Mouse (Mus musculus) midbrain, embryonic 13.5 days (tissue): ENCODE measurements around the gene Il12rb1. TPM values are rescaled to one million over a fixed set of nuclear protein-coding genes. Genes with fewer than 3 reads are reported as not detected.
A peak's percentile ranks its signal among the peaks of the same experiment; 100 is the strongest.

Experiments
- ATAC-seq: fragments of 200-750 bp; cut with Nextera tagmentation; 2 replicates; pipeline ENCODE4 v1.8.0; 2017; ENCODE audit warnings: mild to moderate bottlenecking, moderate TSS enrichment, moderate library complexity
- H3K27ac ChIP-seq: fragments of 300-500 bp; sonication (generic); 2 replicates; pipeline ENCODE4 v1.5.1; 2015; ENCODE audit warnings: inconsistent platforms, mild to moderate bottlenecking, moderate library complexity
- H3K27me3 ChIP-seq: fragments of 300-500 bp; sonication (generic); 2 replicates; pipeline ENCODE4 v1.6.1; 2015; ENCODE audit warnings: mild to moderate bottlenecking, inconsistent platforms
- H3K36me3 ChIP-seq: fragments of 300-500 bp; sonication (generic); 2 replicates; pipeline ENCODE4 v1.6.1; 2015; ENCODE audit warnings: mild to moderate bottlenecking, inconsistent platforms
- H3K4me1 ChIP-seq: fragments of 300-500 bp; sonication (generic); replicated peaks from 2 replicates; pipeline ENCODE4 v1.6.1; 2015; ENCODE audit warnings: inconsistent platforms
- H3K4me2 ChIP-seq: fragments of 300-500 bp; sonication (generic); replicated peaks from 2 replicates; pipeline ENCODE4 v1.6.1; 2015; ENCODE audit warnings: moderate library complexity, mild to moderate bottlenecking, inconsistent platforms
- H3K4me3 ChIP-seq: fragments of 300-500 bp; sonication (generic); replicated peaks from 2 replicates; pipeline ENCODE4 v1.5.1; 2015; ENCODE audit warnings: mild to moderate bottlenecking, inconsistent platforms
- H3K9ac ChIP-seq: fragments of 300-500 bp; sonication (generic); replicated peaks from 2 replicates; pipeline ENCODE4 v1.6.1; 2015; ENCODE audit warnings: mild to moderate bottlenecking, inconsistent platforms
- H3K9me3 ChIP-seq: fragments of 300-500 bp; sonication (generic); 2 replicates; pipeline ENCODE4 v1.6.1; 2016; ENCODE audit warnings: mild to moderate bottlenecking, inconsistent platforms
- WGBS: fragments of 180-500 bp; shearing (Covaris S2); methylation state at CpG from one replicate; pipeline ENCODE4 v1.1.7; 2015; 5-methylcytosine and 5-hydroxymethylcytosine counted together
- polyA plus RNA-seq: library from polyadenylated mRNA; unstranded; fragments of >200 nt; fragmentation: Nextera tagmentation; extraction: Ambion mirVana; gene quantifications from 2 replicates; pipeline ENCODE4 v1.2.1, GENCODE M21; 2015

Gene Il12rb1
- polyA plus RNA-seq, 1 experiment from 2014 or later, result not detected

GRCm38 (mm10) chr8:70804481-70805206, 3.6 kb upstream of the Il12rb1 start, which contains the start of gene Mast3:
TSS of gene Mast3 (minus strand) at chr8:70805054.
- Histone ChIP-seq H3K36me3 (no peaks in the 10 kb centered on the region), H3K4me3 (peak within 1 kb of the TSS; percentile 49), H3K27ac (no peak within 1 kb of the TSS), H3K4me1 (peaks cover 19% of the 10 kb centered on the region), H3K9ac (peak within 1 kb of the TSS; percentile 63), H3K27me3 (peaks cover 66% of the 10 kb centered on the region), H3K9me3 (no peaks in the 10 kb centered on the region), H3K4me2 (peak within 1 kb of the TSS; percentile 73)
- ATAC-seq, result peak; percentile 89
- under 1% methylated on average over 45 of the region's 45 CpGs for WGBS

DNA sequence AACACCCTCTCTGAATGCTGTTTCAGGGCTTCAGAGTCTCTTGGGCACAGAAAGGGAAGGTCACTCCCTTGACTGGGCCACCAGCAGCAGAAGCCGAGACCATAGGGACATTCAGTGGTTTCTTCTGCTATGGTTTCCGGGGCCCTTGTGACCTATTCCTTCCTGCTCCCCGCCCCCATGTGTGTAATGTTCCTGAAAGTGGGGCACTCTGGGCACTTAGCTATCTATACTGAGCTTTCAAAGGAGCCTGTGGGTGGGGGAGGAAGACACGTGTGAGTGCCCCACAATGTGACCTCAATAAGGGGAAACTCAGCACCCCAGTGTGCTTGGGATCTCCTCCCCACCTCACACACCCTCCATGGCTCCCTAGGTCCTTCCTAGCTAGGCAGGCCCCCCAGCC, 1.7 kb upstream of the Il12rb1 start:
- H3K27me3 ChIP-seq, result peaks cover 52% of the 10 kb centered on the region
- H3K4me3 ChIP-seq, result no peak overlapping the region
- no peak overlapping the region for H3K9ac ChIP-seq
- no peak overlapping the region for H3K27ac ChIP-seq
- no peaks in the 10 kb centered on the region for H3K9me3 ChIP-seq
- no peak overlapping the region for H3K4me2 ChIP-seq
- peaks cover 14% of the 10 kb centered on the region for H3K4me1 ChIP-seq
- ATAC-seq, result no peak
- 86% methylated on average over 4 of the region's 4 CpGs for WGBS
- no peaks in the 10 kb centered on the region for H3K36me3 ChIP-seq

GRCm38 (mm10) chr8:70807304-70807703, 945 bp upstream of the Il12rb1 start:
- 61% methylated on average over 1 of the region's 1 CpGs for WGBS
- ATAC-seq, result no peak
- Histone ChIP-seq H3K4me2 (no peak overlapping the region), H3K27ac (no peak overlapping the region), H3K27me3 (peaks cover 49% of the 10 kb centered on the region), H3K4me1 (peaks cover 14% of the 10 kb centered on the region), H3K9me3 (no peaks in the 10 kb centered on the region), H3K9ac (no peak overlapping the region), H3K4me3 (no peak overlapping the region), H3K36me3 (no peaks in the 10 kb centered on the region)

GRCm38 (mm10) chr8:70808955-70809701, 879 bp downstream of the Il12rb1 start:
- Histone ChIP-seq H3K4me3 (no peak overlapping the region), H3K36me3 (no peaks in the 10 kb centered on the region), H3K4me2 (no peak overlapping the region), H3K27me3 (peaks cover 34% of the 10 kb centered on the region), H3K9me3 (no peaks in the 10 kb centered on the region), H3K27ac (no peak overlapping the region), H3K4me1 (peaks cover 8% of the 10 kb centered on the region), H3K9ac (no peak overlapping the region)
- ATAC-seq, result no peak
- 86% methylated on average over 8 of the region's 8 CpGs for WGBS

- no peak overlapping the region for H3K4me2 ChIP-seq
- no peak overlapping the region for H3K4me3 ChIP-seq
- H3K27me3 ChIP-seq, result peaks cover 29% of the 10 kb centered on the region
- no peaks in the 10 kb centered on the region for H3K9me3 ChIP-seq
- no peaks in the 10 kb centered on the region for H3K36me3 ChIP-seq
- no peak overlapping the region for H3K9ac ChIP-seq
- WGBS, result 76% methylated on average over 20 of the region's 20 CpGs
- H3K27ac ChIP-seq, result no peak overlapping the region
- no peak for ATAC-seq
- H3K4me1 ChIP-seq, result no peaks in the 10 kb centered on the region
Observed at GRCm38 (mm10) chr8:70810962-70811680, 2.9 kb downstream of the Il12rb1 start.

- Histone ChIP-seq H3K36me3 (no peaks in the 10 kb centered on the region), H3K4me3 (no peak overlapping the region), H3K4me1 (0 out of 2 replicates have a peak, but pooled peaks cover 4% of the 10 kb centered on the region), H3K4me2 (no peak overlapping the region), H3K9me3 (no peaks in the 10 kb centered on the region), H3K27ac (no peak overlapping the region), H3K9ac (no peak overlapping the region), H3K27me3 (peaks cover 29% of the 10 kb centered on the region)
- 40% methylated on average over 4 of the region's 4 CpGs for WGBS
- no peak for ATAC-seq
Observed at GRCm38 (mm10) chr8:70812055-70812454, 3.8 kb downstream of the Il12rb1 start.

GRCm38 (mm10) chr8:70812885-70813284, 4.6 kb downstream of the Il12rb1 start:
- no peak overlapping the region for H3K4me2 ChIP-seq
- no peak overlapping the region for H3K9ac ChIP-seq
- H3K27me3 ChIP-seq, result peaks cover 30% of the 10 kb centered on the region
- ATAC-seq, result no peak
- 64% methylated on average over 4 of the region's 4 CpGs for WGBS
- no peaks in the 10 kb centered on the region for H3K36me3 ChIP-seq
- H3K4me3 ChIP-seq, result no peak overlapping the region
- no peak overlapping the region for H3K27ac ChIP-seq
- H3K9me3 ChIP-seq, result no peaks in the 10 kb centered on the region
- 0 out of 2 replicates have a peak, but pooled peaks cover 4% of the 10 kb centered on the region for H3K4me1 ChIP-seq

GRCm38 (mm10) chr8:70816679-70817078, 8.4 kb downstream of the Il12rb1 start:
- 0 out of 2 replicates have a peak, but pooled peaks have one; percentile 28 for ATAC-seq
- peaks cover 63% of the 10 kb centered on the region for H3K27me3 ChIP-seq
- 8% methylated on average over 30 of the region's 30 CpGs for WGBS
- no peak overlapping the region for H3K9ac ChIP-seq
- H3K9me3 ChIP-seq, result peaks cover 8% of the 10 kb centered on the region; the same call in 1 of the 2 replicates
- H3K4me2 ChIP-seq, result peak overlapping the region; percentile 32
- H3K4me3 ChIP-seq, result peak overlapping the region; percentile 11; the same call in 1 of the 2 replicates
- H3K36me3 ChIP-seq, result no peaks in the 10 kb centered on the region
- H3K4me1 ChIP-seq, result 0 out of 2 replicates have a peak, but pooled peaks cover 6% of the 10 kb centered on the region
- H3K27ac ChIP-seq, result no peak overlapping the region

DNA sequence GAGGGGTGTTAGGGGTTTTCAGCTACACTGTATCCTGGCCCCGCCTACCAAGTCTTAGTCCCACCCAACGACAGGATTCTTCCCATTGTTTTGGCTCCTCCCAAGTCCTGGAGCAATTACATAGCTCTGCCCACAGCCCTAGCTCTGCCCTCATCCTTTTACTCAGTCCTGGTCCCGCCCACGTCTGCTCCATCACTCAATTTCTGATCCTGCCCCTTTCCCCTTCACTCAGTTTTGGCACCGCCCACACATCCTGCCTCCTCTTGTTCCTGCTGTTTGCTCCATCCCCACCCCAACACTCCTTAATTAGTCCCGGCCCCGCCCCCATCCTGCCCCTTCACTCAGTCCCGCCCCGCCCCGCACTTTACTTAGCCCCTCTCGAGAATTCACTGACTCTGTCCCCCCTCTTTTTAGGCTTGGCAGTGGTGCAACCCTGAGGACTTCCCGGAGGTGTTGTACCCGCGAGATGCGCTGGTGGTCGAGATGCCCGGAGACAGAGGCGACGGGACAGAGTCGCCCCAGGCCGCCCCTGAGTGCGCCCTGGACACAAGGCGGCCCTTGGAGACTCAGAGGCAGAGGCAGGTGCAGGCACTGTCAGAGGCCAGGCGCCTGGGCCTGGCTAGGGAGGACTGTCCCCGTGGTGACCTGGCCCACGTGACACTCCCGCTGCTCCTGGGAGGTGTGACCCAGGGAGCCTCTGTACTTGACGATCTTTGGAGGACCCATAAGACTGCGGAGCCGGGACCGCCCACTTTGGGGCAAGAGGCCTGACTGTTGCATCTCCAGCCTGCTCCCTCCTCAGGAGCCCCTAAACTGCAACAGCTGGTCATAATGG, 12.1 kb downstream of the Il12rb1 start:
- Histone ChIP-seq H3K36me3 (no peaks in the 10 kb centered on the region), H3K27ac (no peak overlapping the region), H3K9ac (no peak overlapping the region), H3K4me1 (0 out of 2 replicates have a peak, but pooled peaks cover 6% of the 10 kb centered on the region), H3K4me3 (no peak overlapping the region), H3K9me3 (peaks cover 8% of the 10 kb centered on the region; the same call in 1 of the 2 replicates), H3K4me2 (no peak overlapping the region), H3K27me3 (peaks cover 62% of the 10 kb centered on the region)
- ATAC-seq, result peak; percentile 43
- 4% methylated on average over 31 of the region's 31 CpGs for WGBS

DNA sequence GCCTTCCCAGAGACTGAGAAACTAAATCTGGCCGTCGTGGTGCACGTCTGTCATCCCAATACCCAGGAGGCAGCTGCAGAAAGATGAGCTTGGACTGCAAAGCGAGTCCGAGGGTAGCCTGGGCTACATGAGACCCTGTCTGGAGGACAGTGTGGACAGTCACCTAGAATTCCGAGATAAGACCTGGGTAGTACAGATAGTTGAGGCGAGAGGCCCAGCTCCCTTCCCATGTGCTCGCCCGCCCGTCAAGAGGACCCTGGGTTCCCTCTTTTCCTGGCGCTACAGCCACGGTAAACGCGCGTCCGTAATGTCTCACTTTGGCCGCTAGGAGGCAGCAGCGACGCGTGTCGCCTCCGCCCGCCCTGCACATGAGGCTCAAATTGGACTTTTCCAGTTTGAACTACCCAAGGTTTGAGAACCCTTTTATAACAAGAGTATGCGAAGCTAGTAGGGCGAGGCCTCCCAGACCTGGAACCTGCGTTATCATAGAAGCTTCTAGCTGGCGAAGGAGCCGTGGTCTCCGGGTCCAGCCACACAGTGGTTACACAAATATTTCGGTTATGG, 13.2 kb downstream of the Il12rb1 start:
- no peak overlapping the region for H3K4me2 ChIP-seq
- H3K4me3 ChIP-seq, result no peak overlapping the region
- peak; percentile 43 for ATAC-seq
- H3K4me1 ChIP-seq, result 0 out of 2 replicates have a peak, but pooled peaks cover 6% of the 10 kb centered on the region
- H3K9ac ChIP-seq, result no peak overlapping the region
- H3K27ac ChIP-seq, result no peak overlapping the region
- H3K36me3 ChIP-seq, result no peaks in the 10 kb centered on the region
- 14% methylated on average over 30 of the region's 30 CpGs for WGBS
- peaks cover 8% of the 10 kb centered on the region; the same call in 1 of the 2 replicates for H3K9me3 ChIP-seq
- peaks cover 50% of the 10 kb centered on the region for H3K27me3 ChIP-seq

GRCm38 (mm10) chr8:70821992-70822391, 13.7 kb downstream of the Il12rb1 start:
- Histone ChIP-seq H3K4me3 (no peak overlapping the region), H3K27ac (no peak overlapping the region), H3K9me3 (peaks cover 8% of the 10 kb centered on the region; the same call in 1 of the 2 replicates), H3K36me3 (no peaks in the 10 kb centered on the region), H3K9ac (no peak overlapping the region), H3K4me1 (0 out of 2 replicates have a peak, but pooled peaks cover 2% of the 10 kb centered on the region), H3K27me3 (peaks cover 45% of the 10 kb centered on the region), H3K4me2 (no peak overlapping the region)
- 53% methylated on average over 11 of the region's 11 CpGs for WGBS
- ATAC-seq, result no peak
